Mouse (Mus musculus): ENCODE measurements around the gene Gm7792.
"Not testable (repeated sequence)": the region's sequence is repeated elsewhere in the genome, so short reads cannot be mapped to it uniquely, and the experiment has no call there.

Gene Gm7792

DNA sequence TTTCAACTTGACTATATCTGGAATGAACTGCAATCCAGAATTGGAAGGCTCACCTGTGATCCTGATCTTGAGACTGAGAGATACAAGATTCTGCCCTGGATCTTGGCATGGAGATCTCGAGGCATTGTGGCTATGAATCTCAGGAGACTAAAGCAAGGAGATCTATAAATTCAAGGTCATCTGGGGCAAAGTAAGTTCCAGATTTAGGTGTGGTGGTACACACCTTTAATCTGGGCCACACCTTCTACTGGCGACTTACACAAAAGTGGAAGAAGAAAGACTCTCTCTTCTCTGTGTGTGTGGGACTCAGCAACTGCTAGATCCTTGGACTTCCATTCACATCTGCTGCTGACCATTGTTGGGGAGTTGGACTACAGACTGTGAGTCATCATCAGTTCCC is at the start of gene Gm7792:
TSS of gene Gm7792 (plus strand) at position 301 of the 400 bp plus-strand sequence.
- DNase-seq (ENCODE audit: low read depth), result not testable (repeated sequence)

All from fibroblast of lung, adult 2 months (primary cell).